Mouse (Mus musculus) left cerebral cortex, adult 9 months (tissue): ENCODE measurements around the gene Rtbdn.

Source experiments
- DNase-seq, 2 experiments: peaks; one replicate each; pipeline ENCODE4 v3.0.0; 2022; ENCODE audit warnings: low spot score in 2 of 2

Rtbdn gene

DNA sequence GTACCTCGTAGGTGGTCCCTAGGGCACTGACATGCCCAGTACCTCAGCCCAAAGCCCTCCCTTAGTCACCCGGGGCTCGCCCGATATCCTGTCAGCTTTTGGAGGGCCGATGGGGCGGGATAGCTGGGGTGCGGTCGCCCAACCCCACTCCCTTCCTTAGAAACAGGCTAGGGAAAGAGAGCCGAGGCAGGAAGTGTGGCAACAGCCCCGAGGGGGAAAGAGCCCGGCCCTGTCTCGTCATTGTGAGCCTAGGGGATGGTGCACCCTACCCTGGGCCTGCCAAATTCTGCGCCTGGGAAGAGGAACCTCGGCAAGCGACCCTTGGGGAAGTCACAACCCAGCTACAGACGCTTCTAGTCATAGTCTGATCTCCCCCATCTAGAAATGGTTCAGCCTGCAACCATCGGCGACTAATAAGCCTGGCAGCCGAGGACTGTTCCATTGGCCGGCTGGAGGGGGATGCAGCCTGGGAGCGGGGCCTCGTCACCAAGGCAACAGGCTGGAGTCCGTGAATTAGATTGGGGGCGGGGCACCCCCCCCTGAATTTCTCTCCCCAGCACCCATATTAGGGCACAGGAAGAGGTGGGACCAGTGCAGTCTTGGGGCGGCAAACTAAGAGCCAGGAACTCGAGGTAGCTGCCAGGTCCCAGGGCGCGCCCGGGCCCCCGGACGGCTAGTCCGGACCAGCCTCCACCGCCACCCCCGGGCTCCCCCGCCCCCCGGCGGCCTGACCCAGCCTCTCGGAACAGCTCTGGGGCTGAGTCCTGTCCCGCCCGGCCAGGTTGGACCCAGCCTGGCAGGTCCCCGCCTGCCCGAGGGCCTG is 33.0 kb downstream of the Rtbdn start:
- peak; percentile 84 to 95 for DNase-seq

DNA sequence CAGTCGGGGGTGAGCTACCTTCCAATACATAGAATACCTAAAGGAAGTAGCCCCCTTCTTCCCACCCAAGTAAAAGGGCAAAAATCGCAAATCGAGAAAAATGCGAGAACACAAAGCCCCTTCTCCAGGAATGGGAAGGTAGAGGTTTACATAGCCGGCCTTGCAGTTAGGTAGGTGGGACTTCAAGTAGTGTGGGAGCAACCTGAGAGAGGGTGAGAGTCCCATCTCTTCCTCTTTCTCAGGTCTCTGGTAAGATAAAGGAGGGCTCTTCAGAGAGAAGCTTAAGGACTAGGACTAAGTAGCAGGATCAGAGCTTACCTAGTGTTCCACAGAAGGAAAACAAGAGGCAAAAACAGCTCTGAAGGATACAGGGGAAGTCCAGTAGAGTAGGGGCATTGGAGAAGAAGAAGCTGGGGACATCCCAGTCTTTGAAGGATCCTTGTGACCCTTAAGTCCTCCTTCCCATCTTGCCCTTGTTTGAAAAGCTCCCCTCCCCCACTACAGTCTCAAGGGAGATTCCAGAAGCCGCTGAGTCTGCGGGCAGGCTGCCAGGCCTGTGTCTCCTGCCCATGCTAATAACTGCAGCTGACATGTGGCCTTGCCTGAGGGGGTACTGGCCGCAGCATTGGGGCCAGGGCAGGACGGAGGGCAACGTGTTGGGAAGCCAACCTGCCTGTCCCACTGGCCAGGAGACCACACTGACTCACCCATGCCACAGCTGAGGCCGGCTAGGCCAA is 34.0 kb downstream of the Rtbdn start:
- DNase-seq: peak in 1 of 2 experiments; percentile 58

- no peak for DNase-seq
Observed at GRCm38 (mm10) chr8:84981644-84982498, 35.1 kb downstream of the Rtbdn start.

- no peak for DNase-seq
Observed at GRCm38 (mm10) chr8:84982499-84983011, 35.8 kb downstream of the Rtbdn start.

DNA sequence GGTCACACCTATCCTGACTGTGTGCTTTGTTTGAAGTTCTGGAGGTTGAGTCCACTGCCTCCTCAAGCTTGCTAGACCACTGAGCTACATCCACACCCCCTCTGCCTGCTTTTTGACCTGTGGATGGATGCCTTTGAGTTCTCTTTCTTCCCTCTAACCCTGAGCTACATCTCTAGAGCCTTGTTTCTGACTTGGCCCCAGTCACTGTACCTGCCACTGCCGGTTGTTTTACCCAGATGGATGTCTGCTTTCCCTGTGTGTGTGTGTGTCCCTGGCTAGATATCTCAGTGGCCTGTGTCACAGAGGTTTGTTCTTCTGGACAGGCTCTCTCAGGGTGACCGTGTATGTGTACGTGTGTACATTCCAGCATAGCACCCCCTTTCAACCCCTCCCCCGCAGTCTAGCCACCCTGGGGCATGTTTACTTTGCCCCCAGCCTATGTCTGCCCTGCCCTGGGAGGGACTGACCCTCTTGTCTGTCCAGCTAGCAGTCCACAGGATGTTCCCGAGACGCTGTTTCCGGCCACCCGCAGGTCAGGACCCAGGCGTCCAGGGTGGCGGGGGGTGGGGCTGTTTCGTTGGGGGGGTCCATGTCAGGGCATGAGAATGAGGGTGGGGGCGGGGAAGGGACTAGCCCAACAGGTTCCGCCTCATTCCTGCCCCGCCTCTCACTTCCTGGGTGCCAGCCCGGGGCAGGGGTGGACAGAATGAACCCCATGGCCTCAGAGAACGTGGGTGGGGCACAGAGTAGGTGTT is 37.7 kb downstream of the Rtbdn start:
- DNase-seq: no peak

DNA sequence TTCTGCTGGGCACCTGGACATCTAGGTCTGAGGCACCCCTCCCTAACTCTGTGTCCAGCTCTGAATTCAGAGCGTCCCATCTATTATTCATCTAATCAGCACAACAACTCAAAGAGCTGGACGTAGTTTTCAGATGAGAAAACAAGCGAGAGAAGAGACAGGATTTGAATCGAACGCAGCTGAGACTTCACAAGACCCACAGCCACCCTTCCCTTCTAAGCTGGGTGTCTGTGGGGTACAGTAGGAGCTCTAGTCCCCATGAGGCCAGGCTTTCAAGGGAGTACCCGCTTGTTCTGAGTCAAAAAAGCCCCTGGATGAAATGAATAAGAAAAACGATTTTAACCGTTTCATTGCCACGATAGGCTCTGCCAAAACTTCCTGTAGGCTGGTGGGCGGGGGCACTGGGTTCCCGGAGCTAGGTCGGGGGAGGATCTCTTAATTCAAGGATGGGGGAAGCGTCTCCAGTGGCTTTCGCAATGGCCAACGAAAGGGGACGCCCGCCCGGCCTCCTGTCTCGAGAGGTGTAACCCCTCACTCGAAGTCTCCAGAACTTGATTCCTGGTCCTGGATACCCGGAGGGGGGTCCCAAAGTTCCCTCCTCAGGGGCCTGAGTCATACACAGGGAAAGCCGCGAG is 38.4 kb downstream of the Rtbdn start:
- DNase-seq: no peak

DNA sequence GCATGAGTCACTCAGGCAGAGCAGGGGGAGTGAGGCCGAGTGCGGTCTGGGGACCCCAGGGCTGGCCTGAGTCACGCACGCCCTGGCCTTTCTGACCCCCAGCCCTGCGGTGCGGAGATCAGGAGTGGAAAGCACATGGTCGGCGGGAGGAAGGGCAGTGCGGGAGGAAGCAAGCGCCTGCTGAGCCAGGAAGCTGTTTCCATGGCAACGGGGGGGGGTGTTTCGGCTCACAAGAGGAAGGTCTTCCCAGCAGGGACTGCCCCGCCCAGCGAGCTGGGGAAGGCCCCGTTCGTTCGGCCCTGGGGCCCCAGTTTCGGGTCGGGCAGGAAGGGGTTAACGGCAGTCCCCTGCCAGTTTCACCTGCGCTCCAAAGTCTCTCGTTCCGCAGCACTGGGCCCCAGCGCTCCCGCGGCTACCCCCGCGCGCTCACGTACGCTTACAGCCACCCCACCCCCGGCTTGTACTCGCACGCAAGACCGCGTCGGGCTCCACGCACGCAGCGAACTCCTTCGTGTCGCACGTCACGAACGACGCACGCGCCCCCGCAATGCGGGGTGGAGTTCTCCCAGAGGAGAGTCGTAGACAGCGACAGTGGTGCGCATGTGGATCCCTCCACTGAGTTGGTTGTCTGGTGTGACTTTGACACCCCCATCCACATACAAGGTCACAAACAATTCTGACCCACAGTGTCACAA is 39.0 kb downstream of the Rtbdn start:
- peak; percentile 93 to 94 for DNase-seq

GRCm38 (mm10) chr8:84986379-84986945 is 39.7 kb downstream of the Rtbdn start:
- DNase-seq: no peak

GRCm38 (mm10) chr8:84987388-84987787 is 40.6 kb downstream of the Rtbdn start:
- no peak for DNase-seq

DNA sequence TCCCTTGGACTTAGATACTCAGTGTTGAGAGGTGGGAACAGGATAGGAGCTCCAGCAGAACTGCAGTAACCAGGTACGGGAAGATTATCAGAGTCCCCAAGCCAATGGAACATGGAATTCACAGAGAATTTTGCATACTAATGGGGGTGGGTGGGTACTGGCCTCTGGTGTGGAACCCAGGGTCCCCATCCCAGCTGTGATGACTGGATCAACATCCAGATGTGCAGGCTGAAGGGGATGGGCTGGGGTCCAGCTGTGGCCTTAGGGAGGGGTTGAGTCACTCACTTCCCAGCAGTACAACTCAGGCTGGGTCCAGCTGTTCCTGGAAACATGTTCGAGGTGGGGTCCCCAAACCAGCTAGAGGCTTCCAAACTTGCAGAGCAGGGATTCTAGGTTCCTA is 41.1 kb downstream of the Rtbdn start:
- DNase-seq: no peak

- no peak for DNase-seq
Observed at GRCm38 (mm10) chr8:84989311-84989731, 42.5 kb downstream of the Rtbdn start.

- DNase-seq: peak in 1 of 2 experiments; percentile 93
Observed at GRCm38 (mm10) chr8:84989810-84990209, 43.0 kb downstream of the Rtbdn start.

GRCm38 (mm10) chr8:84990349-84990748 is 43.6 kb downstream of the Rtbdn start, which contains the start of gene Hook2:
TSS of gene Hook2 (plus strand) at chr8:84990603.
- peak; percentile 93 to 98 for DNase-seq

DNA sequence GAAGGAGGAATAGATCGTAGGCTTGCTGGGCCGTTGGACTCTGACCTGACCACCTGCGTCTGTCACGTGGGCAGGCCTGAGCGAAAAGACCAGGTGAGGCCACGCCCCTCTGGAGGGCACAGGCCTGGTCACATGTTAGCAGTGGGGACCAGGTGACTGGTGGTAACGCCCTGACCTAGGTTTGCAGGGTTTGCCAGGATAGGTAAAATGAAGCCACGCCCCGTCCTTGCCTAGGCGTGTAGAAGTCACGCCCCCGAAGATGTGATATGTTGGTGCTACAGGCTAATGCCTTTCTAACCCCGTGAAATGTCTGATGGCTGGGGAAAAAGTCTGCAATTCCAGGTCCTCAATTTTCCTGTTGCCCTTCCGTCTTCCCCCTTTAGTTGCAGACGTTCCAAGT is 44.0 kb downstream of the Rtbdn start:
- DNase-seq: peak in 1 of 2 experiments; percentile 48

GRCm38 (mm10) chr8:84994375-84994774 is 47.6 kb downstream of the Rtbdn start:
- DNase-seq: no peak

GRCm38 (mm10) chr8:84995680-84996079 is 48.9 kb downstream of the Rtbdn start:
- no peak for DNase-seq

- no peak for DNase-seq
Observed at GRCm38 (mm10) chr8:84996978-84997377, 50.2 kb downstream of the Rtbdn start.

- DNase-seq: peak in 1 of 2 experiments; percentile 95
Observed at GRCm38 (mm10) chr8:84997649-84998295, 51.0 kb downstream of the Rtbdn start.
